Mouse (Mus musculus) bone marrow, adult 2 months (tissue): Measurements from ENCODE around the gene Tmbim4.

Experiments
- CTCF ChIP-seq: fragments of 200-500 bp; IDR thresholded peaks from 2 replicates; pipeline ENCODE4 v1.5.1; 2011; ENCODE audit warnings: low read length, control low read depth; ENCODE audit not compliant: control insufficient read depth, insufficient read depth
- POLR2A ChIP-seq: fragments of 200-500 bp; IDR thresholded peaks from 2 replicates; pipeline ENCODE4 v1.6.1; 2011; ENCODE audit warnings: low read depth, mild to moderate bottlenecking, control low read depth, low read length, borderline replicate concordance; ENCODE audit not compliant: control insufficient read depth

DNA sequence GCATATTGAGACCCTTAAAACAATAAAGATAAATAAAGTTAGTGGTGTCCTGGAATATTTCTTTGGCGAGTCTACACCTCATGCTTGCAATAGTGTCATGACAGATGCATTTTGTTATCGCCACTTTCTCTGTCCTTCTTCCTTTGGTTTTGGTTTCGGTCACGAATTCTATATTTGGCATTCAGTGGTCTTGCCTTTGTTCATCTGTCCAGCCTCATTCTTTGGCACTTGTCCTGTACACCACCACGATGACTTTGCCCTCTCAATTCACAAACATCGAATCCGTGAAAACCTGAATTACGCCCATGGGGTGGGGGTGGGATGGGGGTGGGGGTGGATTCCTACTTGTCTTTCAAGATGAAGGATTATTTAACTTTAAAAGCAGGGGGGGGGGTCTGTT is 6.6 kb downstream of the Tmbim4 start:
- TF ChIP-seq CTCF, result no peak
- no peak for TF ChIP-seq POLR2A
